Mouse (Mus musculus): ENCODE data around the gene Gm10401.

The Gm10401 gene

GRCm38 (mm10) chr5:115068671-115069421 is 29.2 kb downstream of the Gm10401 start:
- DNase-seq = no peak

GRCm38 (mm10) chr5:115066245-115066644 is 31.9 kb downstream of the Gm10401 start:
- DNase-seq = no peak

- no peak for DNase-seq
Measured at GRCm38 (mm10) chr5:115063391-115063790, 34.7 kb downstream of the Gm10401 start.

- DNase-seq = no peak
Measured at GRCm38 (mm10) chr5:115062566-115062965, 35.5 kb downstream of the Gm10401 start.

- no peak for DNase-seq
Measured at GRCm38 (mm10) chr5:115060977-115061376, 37.1 kb downstream of the Gm10401 start.

GRCm38 (mm10) chr5:115060067-115060695 is 37.9 kb downstream of the Gm10401 start:
- DNase-seq = no peak

- DNase-seq = no peak
Measured at GRCm38 (mm10) chr5:115058584-115059297, 39.4 kb downstream of the Gm10401 start.

GRCm38 (mm10) chr5:115057153-115057552 is 40.9 kb downstream of the Gm10401 start:
- no peak for DNase-seq

- DNase-seq = no peak
Measured at GRCm38 (mm10) chr5:115055418-115055817, 42.7 kb downstream of the Gm10401 start.

- no peak for DNase-seq
Measured at GRCm38 (mm10) chr5:115053791-115054396, 44.2 kb downstream of the Gm10401 start.

- DNase-seq = no peak
Measured at GRCm38 (mm10) chr5:115052546-115052945, 45.5 kb downstream of the Gm10401 start.

- DNase-seq = no peak
Measured at GRCm38 (mm10) chr5:115050776-115051175, 47.3 kb downstream of the Gm10401 start.

GRCm38 (mm10) chr5:115049692-115050091 is 48.4 kb downstream of the Gm10401 start:
- no peak for DNase-seq
